Mouse (Mus musculus): ENCODE data around the gene Itih3. TPM values are rescaled to one million over a fixed set of nuclear protein-coding genes. Genes with fewer than 3 reads are reported as not detected.

The Itih3 gene
- total and polyA plus RNA-seq, 2 experiments from 2014 or later = 5.3 to 6.1 TPM

- Histone ChIP-seq H3K27me3 (ENCODE audit: insufficient read depth, low read length) (no peaks in the 10 kb centered on the region), H3K4me2 (ENCODE audit: low read depth, low read length, poor library complexity, severe bottlenecking) (no peak overlapping the region), H3K36me3 (ENCODE audit: insufficient read depth, low read length) (no peaks in the 10 kb centered on the region), H3K4me3 (ENCODE audit: low read depth, low read length) (no peak overlapping the region), H3K4me1 (ENCODE audit: insufficient read depth, low read length) (no peaks in the 10 kb centered on the region), H3K9ac (replicated peaks; ENCODE audit: low read length, poor library complexity, severe bottlenecking) (no peak overlapping the region), H3K27ac (ENCODE audit: low read depth, low read length) (no peak overlapping the region), H3K9me3 (ENCODE audit: low read length) (no peaks in the 10 kb centered on the region)
- no peak for TF ChIP-seq CTCF (IDR thresholded peaks at IDR 0.05)
- DNase-seq (ENCODE audit: low spot score) = no peak
- no peak for ATAC-seq (ENCODE audit: low FRiP score)
- 93% methylated on average over 3 of the region's 3 CpGs for WGBS
Observed at GRCm38 (mm10) chr14:30907814-30908265, 15.7 kb downstream of the Itih3 start.

- TF ChIP-seq CTCF (IDR thresholded peaks at IDR 0.05) = no peak
- DNase-seq (ENCODE audit: low spot score) = no peak
- ATAC-seq (ENCODE audit: low FRiP score) = no peak
- H3K36me3 ChIP-seq (ENCODE audit: insufficient read depth, low read length) = no peaks in the 10 kb centered on the region
- no peaks in the 10 kb centered on the region for H3K9me3 ChIP-seq (ENCODE audit: low read length)
- no peak overlapping the region for H3K27ac ChIP-seq (ENCODE audit: low read depth, low read length)
- no peak overlapping the region for H3K4me3 ChIP-seq (ENCODE audit: low read depth, low read length)
- H3K4me2 ChIP-seq (ENCODE audit: low read depth, low read length, poor library complexity, severe bottlenecking) = no peak overlapping the region
- H3K4me1 ChIP-seq (ENCODE audit: insufficient read depth, low read length) = no peaks in the 10 kb centered on the region
- H3K9ac ChIP-seq (replicated peaks; ENCODE audit: low read length, poor library complexity, severe bottlenecking) = no peak overlapping the region
- no peaks in the 10 kb centered on the region for H3K27me3 ChIP-seq (ENCODE audit: insufficient read depth, low read length)
- WGBS = 96% methylated on average over 6 of the region's 6 CpGs
Observed at GRCm38 (mm10) chr14:30906001-30906400, 17.6 kb downstream of the Itih3 start.

- no peaks in the 10 kb centered on the region for H3K9me3 ChIP-seq (ENCODE audit: low read length)
- DNase-seq (ENCODE audit: low spot score) (no peak), ATAC-seq (ENCODE audit: low FRiP score) (no peak)
- 78% methylated on average over 8 of the region's 8 CpGs for WGBS
- H3K27ac ChIP-seq (ENCODE audit: low read depth, low read length) = no peak overlapping the region
- H3K4me1 ChIP-seq (ENCODE audit: insufficient read depth, low read length) = no peaks in the 10 kb centered on the region
- no peak overlapping the region for H3K4me3 ChIP-seq (ENCODE audit: low read depth, low read length)
- no peaks in the 10 kb centered on the region for H3K36me3 ChIP-seq (ENCODE audit: insufficient read depth, low read length)
- no peak overlapping the region for H3K9ac ChIP-seq (replicated peaks; ENCODE audit: low read length, poor library complexity, severe bottlenecking)
- no peak for TF ChIP-seq CTCF (IDR thresholded peaks at IDR 0.05)
- H3K4me2 ChIP-seq (ENCODE audit: low read depth, low read length, poor library complexity, severe bottlenecking) = no peak overlapping the region
- no peaks in the 10 kb centered on the region for H3K27me3 ChIP-seq (ENCODE audit: insufficient read depth, low read length)
Observed at GRCm38 (mm10) chr14:30904307-30904706, 19.3 kb downstream of the Itih3 start.

GRCm38 (mm10) chr14:30903036-30903435 is 20.5 kb downstream of the Itih3 start:
- no peak for TF ChIP-seq CTCF (IDR thresholded peaks at IDR 0.05)
- Histone ChIP-seq H3K27ac (ENCODE audit: low read depth, low read length) (no peak overlapping the region), H3K4me3 (ENCODE audit: low read depth, low read length) (no peak overlapping the region), H3K9ac (replicated peaks; ENCODE audit: low read length, poor library complexity, severe bottlenecking) (no peak overlapping the region), H3K9me3 (ENCODE audit: low read length) (no peaks in the 10 kb centered on the region), H3K4me1 (ENCODE audit: insufficient read depth, low read length) (no peaks in the 10 kb centered on the region), H3K4me2 (ENCODE audit: low read depth, low read length, poor library complexity, severe bottlenecking) (no peak overlapping the region), H3K36me3 (ENCODE audit: insufficient read depth, low read length) (no peaks in the 10 kb centered on the region), H3K27me3 (ENCODE audit: insufficient read depth, low read length) (no peaks in the 10 kb centered on the region)
- 73% methylated on average over 3 of the region's 3 CpGs for WGBS
- DNase-seq (ENCODE audit: low spot score) = no peak
- no peak for ATAC-seq (ENCODE audit: low FRiP score)

- Histone ChIP-seq H3K36me3 (ENCODE audit: insufficient read depth, low read length) (no peaks in the 10 kb centered on the region), H3K4me3 (ENCODE audit: low read depth, low read length) (no peak overlapping the region), H3K27ac (ENCODE audit: low read depth, low read length) (no peak overlapping the region), H3K4me1 (ENCODE audit: insufficient read depth, low read length) (no peaks in the 10 kb centered on the region), H3K9me3 (ENCODE audit: low read length) (no peaks in the 10 kb centered on the region), H3K27me3 (ENCODE audit: insufficient read depth, low read length) (no peaks in the 10 kb centered on the region), H3K4me2 (ENCODE audit: low read depth, low read length, poor library complexity, severe bottlenecking) (no peak overlapping the region), H3K9ac (replicated peaks; ENCODE audit: low read length, poor library complexity, severe bottlenecking) (no peak overlapping the region)
- no peak for TF ChIP-seq CTCF (IDR thresholded peaks at IDR 0.05)
- ATAC-seq (ENCODE audit: low FRiP score) = no peak
- no peak for DNase-seq (ENCODE audit: low spot score)
- 91% methylated on average over 5 of the region's 5 CpGs for WGBS
Observed at GRCm38 (mm10) chr14:30902628-30903027, 20.9 kb downstream of the Itih3 start.

GRCm38 (mm10) chr14:30899972-30900371 is 23.6 kb downstream of the Itih3 start:
- Histone ChIP-seq H3K4me1 (ENCODE audit: insufficient read depth, low read length) (no peaks in the 10 kb centered on the region), H3K27me3 (ENCODE audit: insufficient read depth, low read length) (no peaks in the 10 kb centered on the region), H3K4me2 (ENCODE audit: low read depth, low read length, poor library complexity, severe bottlenecking) (no peak overlapping the region), H3K4me3 (ENCODE audit: low read depth, low read length) (no peak overlapping the region), H3K9ac (replicated peaks; ENCODE audit: low read length, poor library complexity, severe bottlenecking) (no peak overlapping the region), H3K36me3 (ENCODE audit: insufficient read depth, low read length) (no peaks in the 10 kb centered on the region), H3K9me3 (ENCODE audit: low read length) (no peaks in the 10 kb centered on the region), H3K27ac (ENCODE audit: low read depth, low read length) (no peak overlapping the region)
- DNase-seq (ENCODE audit: low spot score) (no peak), ATAC-seq (ENCODE audit: low FRiP score) (no peak)
- WGBS = 14% methylated on average over 3 of the region's 3 CpGs
- no peak for TF ChIP-seq CTCF (IDR thresholded peaks at IDR 0.05)

Measured in midbrain, postnatal 0 days (tissue).